Mouse (Mus musculus) heart, postnatal 0 days (tissue): ENCODE measurements around the gene Stap1. TPM values are rescaled to one million over a fixed set of nuclear protein-coding genes. Genes with fewer than 3 reads are reported as not detected.

Source experiments
- ATAC-seq: fragments of 200-750 bp; cut with Nextera tagmentation; 2 replicates; pipeline ENCODE4 v1.8.0; 2017; ENCODE audit warnings: low read depth, moderate number of reproducible peaks, moderate library complexity; ENCODE audit not compliant: insufficient read depth
- DNase-seq: peaks from one replicate; pipeline ENCODE4 v3.0.0-alpha.2; 2016; ENCODE audit warnings: low spot score
- H3K27ac ChIP-seq: fragments of 300-500 bp; sonication (generic); 2 replicates; pipeline ENCODE4 v1.5.1; 2014; ENCODE audit warnings: low read depth, mild to moderate bottlenecking
- H3K27me3 ChIP-seq: fragments of 300-500 bp; sonication (generic); 2 replicates; pipeline ENCODE4 v1.6.1; 2014; ENCODE audit warnings: low read length, mixed read lengths; ENCODE audit not compliant: control insufficient read depth, insufficient read depth
- H3K36me3 ChIP-seq: fragments of 300-500 bp; sonication (generic); replicated peaks from 2 replicates; pipeline ENCODE4 v1.6.1; 2014; ENCODE audit warnings: low read length, mixed read lengths; ENCODE audit not compliant: control insufficient read depth, insufficient read depth
- H3K4me1 ChIP-seq: fragments of 300-500 bp; sonication (generic); 2 replicates; pipeline ENCODE4 v1.6.1; 2014; ENCODE audit warnings: antibody characterized with exemption; ENCODE audit not compliant: control insufficient read depth, insufficient read depth
- H3K4me2 ChIP-seq: fragments of 300-500 bp; sonication (generic); 2 replicates; pipeline ENCODE4 v1.6.1; 2014; ENCODE audit warnings: low read depth, mild to moderate bottlenecking, low read length, moderate library complexity
- H3K4me3 ChIP-seq: fragments of 300-500 bp; sonication (generic); 2 replicates; pipeline ENCODE4 v1.5.1; 2014; ENCODE audit warnings: low read depth, low read length
- H3K9ac ChIP-seq: fragments of 300-500 bp; sonication (generic); replicated peaks from 2 replicates; pipeline ENCODE4 v1.6.1; 2014; ENCODE audit warnings: low read depth, low read length, mixed read lengths
- H3K9me3 ChIP-seq: fragments of 300-500 bp; sonication (generic); replicated peaks from 2 replicates; pipeline ENCODE4 v1.6.1; 2016; ENCODE audit warnings: low read length; ENCODE audit not compliant: control insufficient read depth
- CTCF ChIP-seq: IDR thresholded peaks from 2 replicates; pipeline ENCODE4 v1.5.1; 2016; ENCODE audit warnings: antibody characterized with exemption, control low read depth, low read depth
- EP300 ChIP-seq: IDR thresholded peaks from 2 replicates; pipeline ENCODE4 v1.6.1; 2016; ENCODE audit warnings: antibody characterized with exemption, low read depth
- polyA plus RNA-seq: library from polyadenylated mRNA; unstranded; fragments of >200 nt; fragmentation: Nextera tagmentation; extraction: Ambion mirVana; gene quantifications from 2 replicates; pipeline ENCODE4 v1.2.1, GENCODE M21; 2015
- total RNA-seq: library from RNA; depleted of rRNA; stranded (reverse); fragments of >200 nt; gene quantifications from 2 replicates; pipeline ENCODE4 v1.2.3, GENCODE M21; 2014; ENCODE audit warnings: low replicate concordance; rRNA removed

Stap1 gene
- total and polyA plus RNA-seq, 2 experiments from 2014 or later = 0.27 TPM; not detected in 1

- H3K36me3 ChIP-seq = peaks cover 14% of the 10 kb centered on the region
- no peak overlapping the region for H3K4me2 ChIP-seq
- no peak for TF ChIP-seq CTCF
- TF ChIP-seq EP300 = no peak
- H3K27me3 ChIP-seq = no peaks in the 10 kb centered on the region
- no peak overlapping the region for H3K4me3 ChIP-seq
- no peak for DNase-seq
- H3K4me1 ChIP-seq = no peaks in the 10 kb centered on the region
- no peak overlapping the region for H3K9ac ChIP-seq
- no peaks in the 10 kb centered on the region for H3K9me3 ChIP-seq
- no peak overlapping the region for H3K27ac ChIP-seq
- no peak for ATAC-seq
Observed at GRCm38 (mm10) chr5:86129828-86130227, 58.3 kb downstream of the Stap1 start.

Other genes starting within 250 kb of the Stap1 start
- 5.5 and 7.9 TPM in 2 replicates for gene Cenpc1, start 6.2 kb upstream of the Stap1 start, total RNA-seq
- 10.2 and 11.1 TPM in 2 replicates for gene Cenpc1, start 6.2 kb upstream of the Stap1 start, polyA plus RNA-seq
- 7.5 and 7.6 TPM in 2 replicates for gene Uba6, start 101.1 kb downstream of the Stap1 start, total RNA-seq
- 2.6 and 3.2 TPM in 2 replicates for gene Uba6, start 101.1 kb downstream of the Stap1 start, polyA plus RNA-seq
- gene Gnrhr, start 126.2 kb downstream of the Stap1 start, total RNA-seq = not detected in 2 replicates
- not detected in 2 replicates for gene Gnrhr, start 126.2 kb downstream of the Stap1 start, polyA plus RNA-seq
- gene Tmprss11c, start 217.6 kb downstream of the Stap1 start, total RNA-seq = not detected in 2 replicates
- gene Tmprss11c, start 217.6 kb downstream of the Stap1 start, polyA plus RNA-seq = not detected in 2 replicates